Mouse (Mus musculus): Measurements from ENCODE around the gene Ctbp2.

Ctbp2 gene

GRCm38 (mm10) chr7:133041784-133042183 lies 82.4 kb downstream of the Ctbp2 start:
- peak in 1 of 2 experiments; percentile 29 for DNase-seq (ENCODE audit: low spot score in 2 of 2)

GRCm38 (mm10) chr7:133040688-133041345 lies 83.3 kb downstream of the Ctbp2 start:
- DNase-seq (ENCODE audit: low spot score in 2 of 2) = no peak

- no peak for DNase-seq (ENCODE audit: low spot score in 2 of 2)
Measured at GRCm38 (mm10) chr7:133039556-133040255, 84.4 kb downstream of the Ctbp2 start.

- DNase-seq (ENCODE audit: low spot score in 2 of 2) = no peak
Measured at GRCm38 (mm10) chr7:133037618-133038017, 86.5 kb downstream of the Ctbp2 start.

- no peak for DNase-seq (ENCODE audit: low spot score in 2 of 2)
Measured at GRCm38 (mm10) chr7:133037217-133037616, 86.9 kb downstream of the Ctbp2 start.

GRCm38 (mm10) chr7:133035901-133036300 lies 88.3 kb downstream of the Ctbp2 start:
- DNase-seq (ENCODE audit: low spot score in 2 of 2) = no peak

- peak in 1 of 2 experiments; percentile 53 for DNase-seq (ENCODE audit: low spot score in 2 of 2)
Measured at GRCm38 (mm10) chr7:133032589-133033203, 91.5 kb downstream of the Ctbp2 start.

GRCm38 (mm10) chr7:133029496-133030047 lies 94.6 kb downstream of the Ctbp2 start:
- DNase-seq (ENCODE audit: low spot score in 2 of 2) = no peak

GRCm38 (mm10) chr7:133029004-133029403 lies 95.2 kb downstream of the Ctbp2 start:
- no peak for DNase-seq (ENCODE audit: low spot score in 2 of 2)

GRCm38 (mm10) chr7:133027930-133028329 lies 96.2 kb downstream of the Ctbp2 start:
- no peak for DNase-seq (ENCODE audit: low spot score in 2 of 2)

GRCm38 (mm10) chr7:133024694-133025093 lies 99.5 kb downstream of the Ctbp2 start:
- no peak for DNase-seq (ENCODE audit: low spot score in 2 of 2)

GRCm38 (mm10) chr7:133019481-133020020 lies 104.6 kb downstream of the Ctbp2 start:
- no peak for DNase-seq (ENCODE audit: low spot score in 2 of 2)

- no peak for DNase-seq (ENCODE audit: low spot score in 2 of 2)
Measured at GRCm38 (mm10) chr7:133018961-133019360, 105.2 kb downstream of the Ctbp2 start.

GRCm38 (mm10) chr7:133015416-133016070 lies 108.6 kb downstream of the Ctbp2 start:
- DNase-seq (ENCODE audit: low spot score in 2 of 2) = no peak

- no peak for DNase-seq (ENCODE audit: low spot score in 2 of 2)
Measured at GRCm38 (mm10) chr7:133014631-133015030, 109.5 kb downstream of the Ctbp2 start.

- no peak for DNase-seq (ENCODE audit: low spot score in 2 of 2)
Measured at GRCm38 (mm10) chr7:133013923-133014322, 110.2 kb downstream of the Ctbp2 start.

GRCm38 (mm10) chr7:133012637-133013366 lies 111.4 kb downstream of the Ctbp2 start:
- DNase-seq (ENCODE audit: low spot score in 2 of 2) = no peak

GRCm38 (mm10) chr7:133011611-133012010 lies 112.5 kb downstream of the Ctbp2 start:
- DNase-seq (ENCODE audit: low spot score in 2 of 2) = no peak

- DNase-seq (ENCODE audit: low spot score in 2 of 2) = no peak
Measured at GRCm38 (mm10) chr7:133011191-133011590, 113.0 kb downstream of the Ctbp2 start.

- no peak for DNase-seq (ENCODE audit: low spot score in 2 of 2)
Measured at GRCm38 (mm10) chr7:133010477-133010876, 113.7 kb downstream of the Ctbp2 start.

GRCm38 (mm10) chr7:133009676-133010075 lies 114.5 kb downstream of the Ctbp2 start:
- no peak for DNase-seq (ENCODE audit: low spot score in 2 of 2)
